Mouse (Mus musculus) heart, postnatal 0 days (tissue): ENCODE measurements at regions not wholly inside any gene's neighbourhood (a gene's known extent, or its start where the extent isn't known, plus 50 kb on each side); places are given as distances from the start of the nearest gene placed in this dataset.
A peak's percentile ranks its signal among the peaks of the same experiment; 100 is the strongest.

Source experiments
- ATAC-seq: fragments of 200-750 bp; cut with Nextera tagmentation; 2 replicates; pipeline ENCODE4 v1.8.0; 2017; ENCODE audit warnings: low read depth, moderate number of reproducible peaks, moderate library complexity; ENCODE audit not compliant: insufficient read depth
- DNase-seq: peaks from one replicate; pipeline ENCODE4 v3.0.0-alpha.2; 2016; ENCODE audit warnings: low spot score
- H3K27ac ChIP-seq: fragments of 300-500 bp; sonication (generic); 2 replicates; pipeline ENCODE4 v1.5.1; 2014; ENCODE audit warnings: low read depth, mild to moderate bottlenecking
- H3K27me3 ChIP-seq: fragments of 300-500 bp; sonication (generic); 2 replicates; pipeline ENCODE4 v1.6.1; 2014; ENCODE audit warnings: low read length, mixed read lengths; ENCODE audit not compliant: control insufficient read depth, insufficient read depth
- H3K36me3 ChIP-seq: fragments of 300-500 bp; sonication (generic); replicated peaks from 2 replicates; pipeline ENCODE4 v1.6.1; 2014; ENCODE audit warnings: low read length, mixed read lengths; ENCODE audit not compliant: control insufficient read depth, insufficient read depth
- H3K4me1 ChIP-seq: fragments of 300-500 bp; sonication (generic); 2 replicates; pipeline ENCODE4 v1.6.1; 2014; ENCODE audit warnings: antibody characterized with exemption; ENCODE audit not compliant: control insufficient read depth, insufficient read depth
- H3K4me2 ChIP-seq: fragments of 300-500 bp; sonication (generic); 2 replicates; pipeline ENCODE4 v1.6.1; 2014; ENCODE audit warnings: low read depth, mild to moderate bottlenecking, low read length, moderate library complexity
- H3K4me3 ChIP-seq: fragments of 300-500 bp; sonication (generic); 2 replicates; pipeline ENCODE4 v1.5.1; 2014; ENCODE audit warnings: low read depth, low read length
- H3K9ac ChIP-seq: fragments of 300-500 bp; sonication (generic); replicated peaks from 2 replicates; pipeline ENCODE4 v1.6.1; 2014; ENCODE audit warnings: low read depth, low read length, mixed read lengths
- H3K9me3 ChIP-seq: fragments of 300-500 bp; sonication (generic); replicated peaks from 2 replicates; pipeline ENCODE4 v1.6.1; 2016; ENCODE audit warnings: low read length; ENCODE audit not compliant: control insufficient read depth
- CTCF ChIP-seq: IDR thresholded peaks from 2 replicates; pipeline ENCODE4 v1.5.1; 2016; ENCODE audit warnings: antibody characterized with exemption, control low read depth, low read depth
- EP300 ChIP-seq: IDR thresholded peaks from 2 replicates; pipeline ENCODE4 v1.6.1; 2016; ENCODE audit warnings: antibody characterized with exemption, low read depth
- WGBS: fragments of 180-500 bp; shearing (Covaris S2); extraction: QIAGEN DNeasy Blood & Tissue Kit; methylation state at CpG from one replicate; pipeline ENCODE4 v1.1.7; 2014; 5-methylcytosine and 5-hydroxymethylcytosine counted together

DNA sequence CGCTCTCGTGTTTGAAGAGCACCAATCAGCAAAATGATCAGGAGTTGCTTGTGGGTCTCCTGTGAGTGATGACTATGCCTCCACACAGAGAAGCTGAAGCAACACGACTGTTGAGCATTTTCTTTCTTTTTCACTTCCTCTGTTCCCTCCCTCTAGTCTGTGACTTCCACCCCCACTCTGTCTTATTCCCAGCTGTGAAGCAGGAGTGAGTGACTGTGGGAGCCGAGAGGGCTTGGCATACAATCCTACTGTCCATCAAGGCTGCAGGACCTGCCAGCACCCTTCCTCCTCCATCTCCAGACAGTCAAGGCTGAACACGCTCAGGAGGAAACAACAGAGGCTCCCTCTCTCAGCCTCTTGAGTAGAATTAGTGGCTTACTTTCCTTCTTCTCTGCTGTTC is 401.3 kb downstream of the Plcl1 start:
- ATAC-seq: no peak
- 43% methylated on average over 5 of the region's 5 CpGs for whole genome bisulfite sequencing
- TF ChIP-seq EP300: no peak
- no peak for TF ChIP-seq CTCF

GRCm38 (mm10) chr1:55808724-55809519 is 403.2 kb downstream of the Plcl1 start:
- Histone ChIP-seq H3K27me3 (no peaks in the 10 kb centered on the region), H3K36me3 (no peaks in the 10 kb centered on the region), H3K9me3 (no peaks in the 10 kb centered on the region), H3K4me2 (no peak overlapping the region), H3K9ac (no peak overlapping the region), H3K27ac (peak overlapping the region; percentile 13; the same call in 1 of the 2 replicates), H3K4me3 (no peak overlapping the region), H3K4me1 (no peaks in the 10 kb centered on the region)
- WGBS: 66% methylated on average over 7 of the region's 7 CpGs
- ATAC-seq (no peak), DNase-seq (no peak)
- TF ChIP-seq EP300: no peak
- TF ChIP-seq CTCF: no peak

More for the DNA sequence above, 401.3 kb downstream of the Plcl1 start:
- Histone ChIP-seq H3K4me3 (no peak overlapping the region), H3K27me3 (no peaks in the 10 kb centered on the region), H3K9ac (no peak overlapping the region), H3K9me3 (no peaks in the 10 kb centered on the region), H3K27ac (no peak overlapping the region), H3K4me2 (no peak overlapping the region), H3K36me3 (no peaks in the 10 kb centered on the region), H3K4me1 (no peaks in the 10 kb centered on the region)
- DNase-seq: no peak

DNA sequence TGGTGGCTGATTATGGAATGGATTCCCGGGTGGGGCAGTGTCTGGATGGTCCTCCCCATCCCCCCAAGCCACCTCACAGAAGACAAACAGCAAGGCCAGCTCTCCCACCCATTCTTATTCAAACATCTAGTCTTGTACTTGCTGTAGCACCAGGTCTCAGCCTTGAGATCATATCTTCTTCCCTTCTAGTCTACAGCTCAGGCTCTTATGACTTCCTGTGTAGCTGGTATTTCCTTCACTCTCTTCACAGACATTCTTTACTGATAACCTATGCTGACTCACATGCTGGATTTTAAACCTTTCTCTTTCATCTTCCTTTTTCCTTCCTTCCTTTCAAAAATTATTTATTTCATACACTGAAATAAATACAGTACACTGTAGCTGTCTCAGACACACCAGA is 406.8 kb downstream of the Plcl1 start:
- ATAC-seq: no peak
- Histone ChIP-seq H3K4me2 (no peak overlapping the region), H3K9ac (no peak overlapping the region), H3K36me3 (no peaks in the 10 kb centered on the region), H3K27me3 (no peaks in the 10 kb centered on the region), H3K27ac (no peak overlapping the region), H3K9me3 (no peaks in the 10 kb centered on the region), H3K4me3 (no peak overlapping the region), H3K4me1 (no peaks in the 10 kb centered on the region)
- 67% methylated on average over 1 of the region's 1 CpGs for WGBS
- TF ChIP-seq CTCF (no peak), EP300 (no peak)
- no peak for DNase-seq

- Histone ChIP-seq H3K9ac (no peak overlapping the region), H3K4me2 (no peak overlapping the region), H3K27ac (no peak overlapping the region), H3K4me3 (no peak overlapping the region), H3K9me3 (no peaks in the 10 kb centered on the region), H3K27me3 (no peaks in the 10 kb centered on the region), H3K4me1 (no peaks in the 10 kb centered on the region), H3K36me3 (no peaks in the 10 kb centered on the region)
- WGBS: 87% methylated on average over 3 of the region's 3 CpGs
- TF ChIP-seq EP300 (no peak), CTCF (no peak)
- ATAC-seq (no peak), DNase-seq (no peak)
These were observed 415.3 kb downstream of the Plcl1 start for GRCm38 (mm10) chr1:55820866-55821500.

- ATAC-seq (no peak), DNase-seq (no peak)
- WGBS: 76% methylated on average over 4 of the region's 4 CpGs
- Histone ChIP-seq H3K9ac (no peak overlapping the region), H3K4me2 (no peak overlapping the region), H3K36me3 (no peaks in the 10 kb centered on the region), H3K27ac (no peak overlapping the region), H3K9me3 (no peaks in the 10 kb centered on the region), H3K4me3 (no peak overlapping the region), H3K27me3 (no peaks in the 10 kb centered on the region), H3K4me1 (no peaks in the 10 kb centered on the region)
- TF ChIP-seq EP300 (no peak), CTCF (no peak)
These were observed 416.9 kb downstream of the Plcl1 start for GRCm38 (mm10) chr1:55822599-55822998.
